Mouse (Mus musculus) heart, adult 2 months (tissue): ENCODE data around the gene Abhd12.

Experiments used
- CTCF ChIP-seq: fragments of 200-600 bp; IDR thresholded peaks from 2 replicates; pipeline ENCODE4 v1.8.1; 2022; ENCODE audit warnings: antibody characterized with exemption, mild to moderate bottlenecking, moderate library complexity
- POLR2A ChIP-seq: fragments of 200-500 bp; IDR thresholded peaks from 2 replicates; pipeline ENCODE4 v1.6.1; 2011; ENCODE audit warnings: mild to moderate bottlenecking, low read depth, low read length, control low read depth; ENCODE audit not compliant: insufficient read depth

- TF ChIP-seq CTCF (no peak), POLR2A (no peak)
Measured at GRCm38 (mm10) chr2:150875226-150875625, 29.3 kb downstream of the Abhd12 start.
